Mouse (Mus musculus) ES-CJ7 (cell line): Measurements from ENCODE around the gene Ints3.
A peak's percentile ranks its signal among the peaks of the same experiment; 100 is the strongest.

Source experiments
- DNase-seq: peaks from one replicate; pipeline ENCODE4 v3.0.0; 2011; ENCODE audit warnings: low read depth, low spot score

The Ints3 gene

GRCm38 (mm10) chr3:90391004-90391403 lies 42.4 kb downstream of the Ints3 start:
- no peak for DNase-seq

- DNase-seq: peak; percentile 68
These were observed 43.6 kb downstream of the Ints3 start, which contains the start of gene Slc27a3 for GRCm38 (mm10) chr3:90389511-90390490. Slc27a3 (minus strand) TSS chr3:90389938.

GRCm38 (mm10) chr3:90388726-90389510 lies 44.5 kb downstream of the Ints3 start:
- DNase-seq: peak; percentile 62

GRCm38 (mm10) chr3:90388192-90388591 lies 45.2 kb downstream of the Ints3 start:
- DNase-seq: no peak

GRCm38 (mm10) chr3:90387483-90387882 lies 45.9 kb downstream of the Ints3 start:
- no peak for DNase-seq

- DNase-seq: no peak
These were observed 46.6 kb downstream of the Ints3 start for GRCm38 (mm10) chr3:90386817-90387216.

GRCm38 (mm10) chr3:90384851-90385375 lies 48.5 kb downstream of the Ints3 start:
- no peak for DNase-seq

- no peak for DNase-seq
These were observed 49.7 kb downstream of the Ints3 start for GRCm38 (mm10) chr3:90383690-90384089.

- DNase-seq: peak; percentile 59
These were observed 51.7 kb downstream of the Ints3 start for GRCm38 (mm10) chr3:90381727-90382126.

- DNase-seq: peak; percentile 63
These were observed 54.9 kb downstream of the Ints3 start for GRCm38 (mm10) chr3:90378496-90378895.

GRCm38 (mm10) chr3:90376247-90376585 lies 57.2 kb downstream of the Ints3 start:
- DNase-seq: no peak

GRCm38 (mm10) chr3:90375562-90376246 lies 57.7 kb downstream of the Ints3 start:
- no peak for DNase-seq

- no peak for DNase-seq
These were observed 59.1 kb downstream of the Ints3 start for GRCm38 (mm10) chr3:90374368-90374767.

- peak; percentile 88 for DNase-seq
These were observed 59.9 kb downstream of the Ints3 start for GRCm38 (mm10) chr3:90373432-90374028.

GRCm38 (mm10) chr3:90372817-90373216 lies 60.6 kb downstream of the Ints3 start:
- no peak for DNase-seq

- DNase-seq: no peak
These were observed 61.6 kb downstream of the Ints3 start for GRCm38 (mm10) chr3:90371857-90372256.

GRCm38 (mm10) chr3:90369041-90369440 lies 64.4 kb downstream of the Ints3 start:
- DNase-seq: no peak

GRCm38 (mm10) chr3:90367001-90367632 lies 66.3 kb downstream of the Ints3 start:
- DNase-seq: no peak

GRCm38 (mm10) chr3:90362346-90362745 lies 71.1 kb downstream of the Ints3 start:
- DNase-seq: no peak

- no peak for DNase-seq
These were observed 71.9 kb downstream of the Ints3 start for GRCm38 (mm10) chr3:90361476-90361875.

- no peak for DNase-seq
These were observed 74.2 kb downstream of the Ints3 start for GRCm38 (mm10) chr3:90359230-90359629.
